In the genomic region with DNA sequence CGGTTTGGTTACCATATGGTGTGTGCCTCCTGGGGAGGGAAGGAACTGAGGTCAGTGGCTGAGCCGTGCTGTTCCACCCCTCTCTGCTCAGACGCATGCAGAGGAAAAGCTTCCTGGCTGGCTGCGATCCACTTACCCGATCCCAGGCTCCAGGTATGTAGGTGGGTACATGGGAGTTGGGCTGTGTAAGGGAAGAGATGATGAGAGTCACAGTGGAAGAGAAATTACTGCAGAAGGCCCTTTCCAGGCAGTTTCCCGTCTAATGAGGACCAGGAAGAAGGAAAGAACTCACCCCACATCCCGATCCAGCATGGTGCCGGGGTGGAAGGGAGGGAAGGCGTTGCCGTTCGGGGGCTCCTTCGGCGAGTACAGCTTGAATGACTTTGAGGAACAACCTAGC, we compare ENCODE assay signal across 1 mouse cellular context.
TF ChIP-seq lines count a peak whose summit lies in the region.

No protein-coding gene starts in this region.

TF ChIP-seq in MEL, 35 proteins besides CTCF, POLR2A, EP300 and RAD21:
- no peak for TF ChIP-seq MEF2A (IDR thresholded peaks at IDR 0.05; ENCODE audit: extremely low read depth, insufficient replicate concordance, low read depth, low read length, poor library complexity, severe bottlenecking)
- TF ChIP-seq TCF12 (IDR thresholded peaks at IDR 0.05; ENCODE audit: low read depth, low read length) = no peak
- no peak for TF ChIP-seq GATA1 (IDR thresholded peaks at IDR 0.05; ENCODE audit: low read depth, low read length)
- no peak for TF ChIP-seq NELFE (IDR thresholded peaks at IDR 0.05; ENCODE audit: low read depth, low read length)
- TF ChIP-seq ZC3H11A (IDR thresholded peaks at IDR 0.05; ENCODE audit: low read depth, low read length) = no peak
- no peak for TF ChIP-seq POLR2AphosphoS5 (IDR thresholded peaks at IDR 0.05; ENCODE audit: borderline replicate concordance, low read depth, low read length)
